Comparison of ENCODE assay signal across 7 mouse cellular contexts in genomic region chr17:83277117-83277947, GRCm38 (mm10).
DNase-seq lines count a peak whose midpoint lies in the region; ATAC-seq and TF ChIP-seq lines count a peak whose summit lies in the region.

No protein-coding gene starts in this region.

- H3K9me3 ChIP-seq in midbrain, embryonic 15.5 days, result no peaks in the 10 kb centered on the region
- H3K9me3 ChIP-seq in stomach, embryonic 14.5 days (ENCODE audit: control insufficient read depth, low read depth, low read length), result no peaks in the 10 kb centered on the region

- peaks cover 12% of the 10 kb centered on the region for H3K4me1 ChIP-seq in bone marrow, adult 2 months (ENCODE audit: control insufficient read depth, insufficient read depth, low read length)
- peaks cover 5% of the 10 kb centered on the region for H3K4me1 ChIP-seq in liver, adult 2 months (ENCODE audit: control insufficient read depth, insufficient read depth, low read length)
- peaks cover 24% of the 10 kb centered on the region for H3K4me1 ChIP-seq in midbrain, embryonic 15.5 days
- H3K4me1 ChIP-seq in stomach, embryonic 14.5 days (ENCODE audit: control insufficient read depth, insufficient read depth, low read length), result peaks cover 21% of the 10 kb centered on the region

- no peak for TF ChIP-seq CTCF in bone marrow, adult 2 months (IDR thresholded peaks at IDR 0.05; ENCODE audit: control insufficient read depth, insufficient read depth, low read length)
- TF ChIP-seq CTCF in liver, adult 2 months (IDR thresholded peaks at IDR 0.05; ENCODE audit: low read depth, low read length), result no peak

- ATAC-seq in midbrain, embryonic 15.5 days (replicated peaks), result peak; percentile 51
- ATAC-seq in stomach, embryonic 14.5 days (ENCODE audit: insufficient number of reproducible peaks, insufficient read depth, low FRiP score, low read depth), result peak; percentile 63

- 2% methylated on average over 26 of the region's 26 CpGs for WGBS in bone marrow, adult 2 months
- 61% methylated on average over 26 of the region's 26 CpGs for WGBS in liver, adult 2 months
- 26% methylated on average over 26 of the region's 26 CpGs for WGBS in midbrain, embryonic 15.5 days
- 22% methylated on average over 26 of the region's 26 CpGs for WGBS in stomach, embryonic 14.5 days

- DNase-seq in ES-CJ7 (ENCODE audit: low read depth, low spot score), result peak; percentile 51
- peak; percentile 57 for DNase-seq in gastrocnemius, postnatal 14 days
- peak; percentile 96 for DNase-seq in induced T-regulatory cell, adult 2 months (ENCODE audit: low read depth)
- no peak for DNase-seq in liver, adult 2 months (ENCODE audit: extremely low read depth, low read depth, low spot score)

- no peaks in the 10 kb centered on the region for H3K79me2 ChIP-seq in liver, adult 2 months (ENCODE audit: control insufficient read depth, insufficient read depth, low read length)

- H3K4me3 ChIP-seq in bone marrow, adult 2 months (replicated peaks; ENCODE audit: control insufficient read depth, low read depth, low read length), result peak overlapping the region; percentile 64
- peak overlapping the region; percentile 46 for H3K4me3 ChIP-seq in liver, adult 2 months (ENCODE audit: insufficient read depth, low read depth, low read length)
- peak overlapping the region; percentile 16 for H3K4me3 ChIP-seq in midbrain, embryonic 15.5 days
- H3K4me3 ChIP-seq in stomach, embryonic 14.5 days (ENCODE audit: low read depth, low read length), result peak overlapping the region; percentile 39

- peak; percentile 47; the same call in 1 of the 2 replicates for TF ChIP-seq POLR2A in bone marrow, adult 2 months (IDR thresholded peaks at IDR 0.05; ENCODE audit: borderline replicate concordance, control insufficient read depth, low read depth, low read length)
- no peak for TF ChIP-seq POLR2A in liver, adult 2 months (IDR thresholded peaks at IDR 0.05; ENCODE audit: extremely low read depth, insufficient read depth, low read length)

- H3K36me3 ChIP-seq in liver, adult 2 months (ENCODE audit: control insufficient read depth, insufficient read depth, low read length), result no peaks in the 10 kb centered on the region
- H3K36me3 ChIP-seq in midbrain, embryonic 15.5 days (replicated peaks), result no peaks in the 10 kb centered on the region
- H3K36me3 ChIP-seq in stomach, embryonic 14.5 days (ENCODE audit: control insufficient read depth, insufficient read depth, low read length), result no peaks in the 10 kb centered on the region

- H3K4me2 ChIP-seq in midbrain, embryonic 15.5 days, result peak overlapping the region; percentile 36
- peak overlapping the region; percentile 85 for H3K4me2 ChIP-seq in stomach, embryonic 14.5 days (replicated peaks; ENCODE audit: low read depth, low read length)

- peak overlapping the region; percentile 96 for H3K27ac ChIP-seq in bone marrow, adult 2 months (ENCODE audit: control insufficient read depth, insufficient read depth, low read depth, low read length, poor library complexity)
- peak overlapping the region; percentile 94 for H3K27ac ChIP-seq in liver, adult 2 months (replicated peaks; ENCODE audit: insufficient read depth, low read depth, low read length)
- peak overlapping the region; percentile 62 for H3K27ac ChIP-seq in midbrain, embryonic 15.5 days
- peak overlapping the region; percentile 84 for H3K27ac ChIP-seq in stomach, embryonic 14.5 days (ENCODE audit: low read length)

- H3K27me3 ChIP-seq in liver, adult 2 months (ENCODE audit: control insufficient read depth, insufficient read depth, low read length), result no peaks in the 10 kb centered on the region
- no peaks in the 10 kb centered on the region for H3K27me3 ChIP-seq in midbrain, embryonic 15.5 days (replicated peaks)
- no peaks in the 10 kb centered on the region for H3K27me3 ChIP-seq in stomach, embryonic 14.5 days (ENCODE audit: control insufficient read depth, insufficient read depth, low read length)

- intact Hi-C loops in gastrocnemius, postnatal 14 days (cut with DNase I; ENCODE audit: low total_unique reads), result loop anchor here (10.0 kb wide), 3 partner anchors 177 to 577 kb away; partner anchors contain the start of gene Kcng3

- peak overlapping the region; percentile 67 for H3K9ac ChIP-seq in liver, adult 2 months (ENCODE audit: low read depth, low read length)
- H3K9ac ChIP-seq in midbrain, embryonic 15.5 days, result 0 out of 2 replicates have a peak overlapping the region, but pooled peaks have one; percentile 14
- H3K9ac ChIP-seq in stomach, embryonic 14.5 days (replicated peaks; ENCODE audit: low read depth, low read length), result no peak overlapping the region
